In genomic region chr14:25480916-25481666, GRCm38 (mm10) we compare ENCODE assay signal across 8 mouse cellular contexts. TPM values are rescaled to one million over a fixed set of nuclear protein-coding genes. Genes with fewer than 3 reads are reported as not detected.
A peak's percentile ranks its signal among the peaks of the same experiment; 100 is the strongest.
DNase-seq lines count a peak whose midpoint lies in the region; ATAC-seq lines count a peak whose summit lies in the region.

No protein-coding gene starts in this region.

- peak overlapping the region; percentile 15; the same call in 1 of the 2 replicates for H3K4me2 ChIP-seq in hindbrain, embryonic 13.5 days
- no peak overlapping the region for H3K4me2 ChIP-seq in midbrain, embryonic 14.5 days (ENCODE audit: low read length)

- peaks cover 7% of the 10 kb centered on the region for H3K36me3 ChIP-seq in erythroblast, embryonic 14.5 days (ENCODE audit: control insufficient read depth)
- 0 out of 2 replicates have a peak, but pooled peaks cover 2% of the 10 kb centered on the region for H3K36me3 ChIP-seq in hindbrain, embryonic 13.5 days
- H3K36me3 ChIP-seq in midbrain, embryonic 14.5 days (ENCODE audit: control insufficient read depth, insufficient read depth, low read length) = no peaks in the 10 kb centered on the region

- 54% methylated on average over 20 of the region's 20 CpGs for WGBS in hindbrain, embryonic 13.5 days
- 59% methylated on average over 20 of the region's 20 CpGs for WGBS in midbrain, embryonic 14.5 days

- H3K4me1 ChIP-seq in erythroblast, embryonic 14.5 days (ENCODE audit: control insufficient read depth) = peaks cover 71% of the 10 kb centered on the region
- peaks cover 100% of the 10 kb centered on the region for H3K4me1 ChIP-seq in hindbrain, embryonic 13.5 days (replicated peaks)
- peaks cover 82% of the 10 kb centered on the region for H3K4me1 ChIP-seq in midbrain, embryonic 14.5 days (ENCODE audit: control insufficient read depth, insufficient read depth, low read length)

- peak; percentile 48 for DNase-seq in thymus, postnatal 14 days
- DNase-seq in thymus, postnatal 10 days (ENCODE audit: low spot score in 2 of 2) = no peak
- DNase-seq in liver = peak; percentile 82
- DNase-seq in midbrain, embryonic 14.5 days = no peak
- no peak for DNase-seq in right cerebral cortex, postnatal 4 days
- DNase-seq in right cerebral cortex, postnatal 10 days (ENCODE audit: low spot score in 2 of 2) = no peak

- peak overlapping the region; percentile 82 for H3K27ac ChIP-seq in hindbrain, embryonic 13.5 days
- H3K27ac ChIP-seq in midbrain, embryonic 14.5 days (replicated peaks; ENCODE audit: low read depth, low read length) = peak overlapping the region; percentile 53

- no peaks in the 10 kb centered on the region for H3K27me3 ChIP-seq in erythroblast, embryonic 14.5 days (ENCODE audit: control insufficient read depth)
- H3K27me3 ChIP-seq in hindbrain, embryonic 13.5 days = no peaks in the 10 kb centered on the region
- H3K27me3 ChIP-seq in midbrain, embryonic 14.5 days (ENCODE audit: control insufficient read depth, insufficient read depth, low read length) = no peaks in the 10 kb centered on the region

- peak overlapping the region; percentile 56 for H3K9ac ChIP-seq in hindbrain, embryonic 13.5 days
- H3K9ac ChIP-seq in midbrain, embryonic 14.5 days (replicated peaks; ENCODE audit: low read length) = no peak overlapping the region; the same call in 1 of the 2 replicates

- ATAC-seq in hindbrain, embryonic 13.5 days (ENCODE audit: low FRiP score) = no peak
- ATAC-seq in midbrain, embryonic 14.5 days (ENCODE audit: low FRiP score, low TSS enrichment) = no peak

- H3K9me3 ChIP-seq in erythroblast, embryonic 14.5 days (ENCODE audit: control insufficient read depth, low read length) = no peaks in the 10 kb centered on the region
- no peaks in the 10 kb centered on the region for H3K9me3 ChIP-seq in hindbrain, embryonic 13.5 days
- no peaks in the 10 kb centered on the region for H3K9me3 ChIP-seq in midbrain, embryonic 14.5 days (ENCODE audit: control insufficient read depth, low read length)

- peak overlapping the region; percentile 66 for H3K4me3 ChIP-seq in erythroblast, embryonic 14.5 days (replicated peaks)
- H3K4me3 ChIP-seq in hindbrain, embryonic 13.5 days = no peak overlapping the region
- no peak overlapping the region for H3K4me3 ChIP-seq in midbrain, embryonic 14.5 days (replicated peaks; ENCODE audit: low read depth, low read length)

RNA-seq across cellular contexts. Expression of gene Zmiz1, which starts 22.1 kb away (rescaled TPM):
- 0.68 and 0.75 TPM in 2 replicates for polyA plus RNA-seq in erythroblast, embryonic 14.5 days (2012)
- polyA plus RNA-seq in hindbrain, embryonic 13.5 days (2015; fragmentation: Nextera tagmentation; extraction: Ambion mirVana) = 58.5 and 65.3 TPM in 2 replicates
- polyA plus RNA-seq in midbrain, embryonic 14.5 days (2014; fragmentation: Nextera tagmentation; extraction: Ambion mirVana) = 73.1 and 91.0 TPM in 2 replicates

Comparison
In these comparisons a context has a peak if more than half of its experiments do, and no peak if none do; other contexts are left out.
1. DNase-seq: peak in thymus, postnatal 14 days (single experiment) and liver (single experiment); none in thymus, postnatal 10 days (0 of 2), midbrain, embryonic 14.5 days (single experiment), right cerebral cortex, postnatal 4 days (single experiment) and right cerebral cortex, postnatal 10 days (0 of 2).
2. RNA of gene Zmiz1, which starts 22.1 kb away (polyA plus RNA-seq): 73.1 to 91.0 TPM in midbrain, embryonic 14.5 days and 58.5 to 65.3 TPM in hindbrain, embryonic 13.5 days; 0.68 to 0.75 TPM in erythroblast, embryonic 14.5 days; every median in the first group is over 10 times any median in the second.